Mouse (Mus musculus): ENCODE data around the gene Pde4d.

- TF ChIP-seq CTCF (IDR thresholded peaks at IDR 0.05; ENCODE audit: insufficient read depth, low read depth, low read length) (no peak), POLR2A (IDR thresholded peaks at IDR 0.05; ENCODE audit: insufficient read depth, low read depth, low read length) (no peak)
Observed at GRCm38 (mm10) chr13:109555513-109555912, 1105.8 kb downstream of the Pde4d start.
